Mouse (Mus musculus) ZHBTc4 (cell line): ENCODE results near the gene Polr2b.

Experiments used
- DNase-seq: peaks from one replicate; pipeline ENCODE4 v3.0.0-alpha.2; 2011; ENCODE audit warnings: low read depth, low spot score

Gene Polr2b

GRCm38 (mm10) chr5:77309924-77310772 lies at the start of gene Polr2b, which contains the start of gene Noa1:
Gene Polr2b, plus strand, starts transcription at chr5:77310147.
Gene Noa1, minus strand, starts transcription at chr5:77310084.
- DNase-seq, result peak; percentile 98

DNA sequence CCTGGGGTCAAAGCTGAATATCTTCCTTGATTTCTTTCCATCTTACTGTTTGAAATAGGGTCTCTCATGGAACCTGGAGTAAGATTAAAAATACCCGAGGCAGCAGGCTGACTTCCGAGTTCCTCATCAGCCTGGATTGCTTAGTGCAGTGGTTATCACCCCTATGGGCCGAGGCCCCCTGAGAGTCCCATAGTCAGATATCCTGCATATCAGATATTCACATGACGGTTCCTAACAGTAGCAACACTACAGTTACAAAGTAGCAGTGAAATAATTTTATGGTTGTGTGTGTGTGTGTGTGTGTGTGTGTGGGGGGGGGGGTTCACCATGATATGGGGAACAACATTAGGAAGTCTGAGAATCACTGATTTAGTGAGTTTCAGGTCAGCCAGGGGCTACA lies 48.8 kb upstream of the Polr2b start:
- no peak for DNase-seq

DNA sequence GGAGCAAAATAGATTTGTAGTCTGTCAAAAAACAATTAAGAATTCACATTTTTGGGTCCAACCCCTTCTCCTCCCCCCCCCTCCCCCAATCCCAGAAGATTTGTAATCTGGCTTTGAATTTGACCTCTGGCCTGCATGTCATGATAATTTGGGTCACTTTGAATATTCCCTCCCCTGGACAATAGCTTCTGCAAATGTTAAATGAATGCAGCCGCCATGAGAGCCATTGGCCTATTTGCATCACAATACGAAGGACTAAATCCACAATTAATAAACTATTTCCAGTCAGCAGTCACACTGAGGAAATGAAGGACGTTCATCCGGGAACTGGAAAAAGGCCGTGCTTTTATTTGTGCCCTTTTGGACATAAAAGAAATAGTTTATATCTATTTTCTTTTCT lies 47.8 kb upstream of the Polr2b start:
- DNase-seq, result peak; percentile 64

GRCm38 (mm10) chr5:77265081-77265670 lies 44.8 kb upstream of the Polr2b start, which contains the start of gene Rest:
Gene Rest, plus strand, starts transcription at chr5:77265491.
- peak; percentile 97 for DNase-seq

- peak; percentile 84 for DNase-seq
Measured at GRCm38 (mm10) chr5:77265671-77266065, 44.3 kb upstream of the Polr2b start.

DNA sequence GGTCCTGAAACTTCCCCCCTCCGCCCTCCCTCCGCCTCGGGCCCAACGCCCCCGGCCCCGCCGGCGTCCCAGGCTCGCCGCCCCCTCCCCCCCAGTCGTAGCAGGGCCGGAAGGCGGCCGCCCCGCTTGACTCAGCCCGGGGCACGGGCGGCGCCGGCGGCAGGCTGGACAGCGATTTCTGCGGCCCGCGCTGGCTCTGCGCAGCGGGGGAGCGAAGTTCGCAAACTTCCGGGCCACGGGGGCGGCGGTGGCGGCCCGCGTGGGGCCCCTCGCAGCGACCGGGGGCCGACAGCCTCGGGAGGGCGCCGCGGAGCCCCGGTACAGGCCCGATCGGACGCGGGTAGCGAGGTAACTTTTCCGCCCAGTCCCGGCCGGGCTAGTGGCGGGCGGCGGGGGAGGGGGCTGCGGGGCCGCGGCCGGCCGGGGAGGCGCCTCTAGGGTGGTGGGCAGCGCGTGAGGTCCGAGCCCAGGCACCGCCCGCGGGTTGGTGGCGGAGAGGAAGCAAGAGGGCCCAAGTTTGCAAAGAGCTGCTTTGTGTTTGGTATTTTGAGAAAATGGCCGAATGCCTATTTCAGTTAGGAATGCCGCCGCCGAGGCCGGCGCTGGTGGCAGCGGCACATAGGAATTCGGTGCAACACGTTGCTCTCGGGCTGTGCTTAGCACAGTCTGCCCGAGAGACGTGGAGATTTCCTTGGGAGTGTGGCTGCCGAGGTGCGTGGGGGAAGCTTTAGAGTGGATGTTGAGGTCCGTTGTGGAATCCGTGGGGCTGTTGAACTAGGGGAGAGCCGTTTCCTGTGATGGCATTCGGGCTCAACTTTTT lies 43.7 kb upstream of the Polr2b start:
- peak; percentile 79 for DNase-seq

GRCm38 (mm10) chr5:77266886-77267401 lies 43.0 kb upstream of the Polr2b start:
- no peak for DNase-seq

- DNase-seq, result no peak
Measured at GRCm38 (mm10) chr5:77267441-77267840, 42.5 kb upstream of the Polr2b start.

GRCm38 (mm10) chr5:77267957-77268624 lies 41.9 kb upstream of the Polr2b start:
- peak; percentile 60 for DNase-seq

GRCm38 (mm10) chr5:77269399-77269798 lies 40.5 kb upstream of the Polr2b start:
- DNase-seq, result peak; percentile 90

DNA sequence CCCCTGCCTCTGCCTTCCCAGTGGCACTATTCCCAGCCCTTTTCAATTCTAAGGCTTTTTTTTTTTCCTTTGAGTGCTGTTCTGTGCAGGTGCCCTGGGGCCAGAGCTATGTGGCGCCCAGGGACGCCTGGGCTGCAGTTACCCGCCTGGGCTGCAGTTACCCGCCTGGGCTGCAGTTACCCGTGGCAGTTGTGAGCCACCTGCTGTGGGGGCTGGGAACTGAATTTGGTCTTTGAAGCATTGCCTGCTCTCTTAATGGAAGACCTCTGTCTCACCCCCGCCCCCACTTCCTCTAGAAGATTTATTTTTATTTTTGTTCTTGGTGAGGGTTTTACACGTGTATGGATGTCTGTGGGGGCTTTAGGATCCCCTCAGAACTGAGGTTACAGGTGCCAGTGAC lies 36.8 kb upstream of the Polr2b start:
- peak; percentile 61 for DNase-seq

- peak; percentile 78 for DNase-seq
Measured at GRCm38 (mm10) chr5:77275950-77276349, 34.0 kb upstream of the Polr2b start.

GRCm38 (mm10) chr5:77277204-77277603 lies 32.7 kb upstream of the Polr2b start:
- DNase-seq, result no peak

DNA sequence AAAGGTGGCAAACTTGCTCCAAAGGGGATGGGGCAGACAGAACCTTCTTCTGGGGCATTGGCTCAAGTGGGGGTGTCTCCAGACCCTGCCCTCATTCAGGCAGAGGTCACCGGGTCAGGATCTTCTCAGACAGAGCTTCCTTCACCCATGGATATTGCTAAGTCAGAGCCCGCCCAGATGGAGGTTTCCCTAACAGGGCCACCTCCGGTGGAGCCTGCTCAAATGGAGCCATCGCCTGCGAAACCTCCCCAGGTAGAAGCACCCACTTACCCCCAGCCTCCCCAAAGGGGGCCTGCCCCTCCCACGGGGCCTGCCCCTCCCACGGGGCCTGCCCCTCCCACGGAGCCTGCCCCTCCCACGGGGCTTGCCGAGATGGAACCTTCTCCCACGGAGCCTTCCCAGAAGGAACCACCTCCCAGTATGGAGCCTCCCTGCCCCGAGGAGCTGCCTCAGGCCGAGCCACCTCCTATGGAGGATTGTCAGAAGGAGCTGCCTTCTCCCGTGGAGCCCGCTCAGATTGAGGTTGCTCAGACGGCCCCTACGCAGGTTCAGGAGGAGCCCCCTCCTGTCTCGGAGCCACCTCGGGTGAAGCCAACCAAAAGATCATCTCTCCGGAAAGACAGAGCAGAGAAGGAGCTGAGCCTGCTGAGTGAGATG lies 28.3 kb upstream of the Polr2b start:
- peak; percentile 62 for DNase-seq

- no peak for DNase-seq
Measured at GRCm38 (mm10) chr5:77282242-77282641, 27.7 kb upstream of the Polr2b start.

- no peak for DNase-seq
Measured at GRCm38 (mm10) chr5:77285685-77286084, 24.3 kb upstream of the Polr2b start.

DNA sequence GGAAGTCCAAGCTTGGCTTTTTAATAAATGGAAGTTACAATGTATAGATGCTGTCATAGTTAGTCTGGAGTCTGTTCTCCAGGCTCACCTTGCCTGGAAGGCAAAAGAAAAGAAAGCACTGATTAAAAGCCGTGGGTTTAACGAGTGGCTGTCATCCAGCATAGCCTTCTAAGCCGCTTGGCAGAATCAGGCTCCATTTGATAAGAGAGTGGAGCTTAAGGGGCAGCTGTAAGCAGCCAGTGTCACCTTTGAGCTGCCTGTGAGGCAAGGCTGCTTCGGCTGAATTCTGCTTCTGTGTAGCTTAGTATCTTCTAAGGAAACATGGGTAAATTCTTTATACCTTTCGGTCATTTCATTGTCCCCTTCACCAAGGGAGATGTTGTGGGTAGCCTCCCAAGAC lies 23.0 kb upstream of the Polr2b start:
- no peak for DNase-seq

GRCm38 (mm10) chr5:77287901-77288300 lies 22.0 kb upstream of the Polr2b start:
- DNase-seq, result no peak

DNA sequence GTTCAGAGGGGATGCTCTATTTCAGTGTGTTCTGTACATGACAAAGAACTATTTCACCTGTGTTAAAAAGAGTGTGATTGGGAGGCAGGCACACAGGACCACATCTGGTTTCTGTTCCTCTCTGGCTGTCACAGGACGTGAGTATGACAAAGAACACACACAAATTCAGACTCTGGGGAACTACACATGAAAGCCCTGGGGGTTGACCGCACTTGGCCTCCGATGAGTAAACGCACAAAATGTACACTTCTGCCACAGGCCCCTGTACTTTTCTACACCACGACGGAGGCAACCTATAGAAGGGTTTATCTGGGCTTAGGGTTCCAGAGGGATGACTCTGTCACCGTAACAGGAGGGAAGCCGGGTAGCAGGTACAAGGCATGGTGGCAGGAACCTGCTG lies 20.3 kb upstream of the Polr2b start:
- DNase-seq, result no peak

GRCm38 (mm10) chr5:77290606-77291005 lies 19.3 kb upstream of the Polr2b start:
- DNase-seq, result no peak
